Mouse (Mus musculus) common myeloid progenitor, adult 5-6 weeks (primary cell): ENCODE measurements around the gene Ube2q2. TPM values are rescaled to one million over a fixed set of nuclear protein-coding genes. Genes with fewer than 3 reads are reported as not detected.
"Not testable (repeated sequence)": the region's sequence is repeated elsewhere in the genome, so short reads cannot be mapped to it uniquely, and the experiment has no call there.

ENCODE experiments used
- ATAC-seq: replicated peaks from 2 replicates; pipeline ENCODE4 v1.8.0; 2016; ENCODE audit warnings: low read depth, mild to moderate bottlenecking, moderate TSS enrichment, inconsistent platforms; ENCODE audit not compliant: poor library complexity, severe bottlenecking
- total RNA-seq: library from RNA; stranded (forward); fragments of 200-1000, 187-1606 nt; gene quantifications from 2 replicates; pipeline ENCODE4 v1.2.3, GENCODE M21; 2017

Ube2q2 gene
- 49.5 and 59.2 TPM in 2 replicates for total RNA-seq

GRCm38 (mm10) chr9:55148854-55149498, at the start of gene Ube2q2:
Gene Ube2q2 (plus strand): TSS chr9:55148854.
- peak; percentile 55 for ATAC-seq

GRCm38 (mm10) chr9:55101117-55101516, 47.5 kb upstream of the Ube2q2 start:
- no peak for ATAC-seq

GRCm38 (mm10) chr9:55102186-55102835, 46.3 kb upstream of the Ube2q2 start:
- ATAC-seq: no peak

- no peak for ATAC-seq
These were observed 45.6 kb upstream of the Ube2q2 start for GRCm38 (mm10) chr9:55102931-55103630.

- ATAC-seq: peak; percentile 100
These were observed 38.4 kb upstream of the Ube2q2 start for GRCm38 (mm10) chr9:55110059-55110834.

GRCm38 (mm10) chr9:55110835-55111217, 37.8 kb upstream of the Ube2q2 start:
- ATAC-seq: not testable (repeated sequence)

GRCm38 (mm10) chr9:55114752-55115151, 33.9 kb upstream of the Ube2q2 start:
- ATAC-seq: no peak

- 0 out of 2 replicates have a peak, but pooled peaks have one; percentile 39 for ATAC-seq
These were observed 31.2 kb upstream of the Ube2q2 start for GRCm38 (mm10) chr9:55117293-55118055.

GRCm38 (mm10) chr9:55122586-55122985, 26.1 kb upstream of the Ube2q2 start:
- no peak for ATAC-seq

- ATAC-seq: peak; percentile 63
These were observed 22.9 kb upstream of the Ube2q2 start for GRCm38 (mm10) chr9:55125735-55126134.

- ATAC-seq: no peak
These were observed 22.4 kb upstream of the Ube2q2 start for GRCm38 (mm10) chr9:55126295-55126694.

- ATAC-seq: no peak
These were observed 16.8 kb upstream of the Ube2q2 start for GRCm38 (mm10) chr9:55131851-55132250.

- ATAC-seq: no peak
These were observed 12.1 kb upstream of the Ube2q2 start for GRCm38 (mm10) chr9:55136576-55136975.

- no peak for ATAC-seq
These were observed 11.5 kb upstream of the Ube2q2 start for GRCm38 (mm10) chr9:55137112-55137511.

GRCm38 (mm10) chr9:55139958-55140357, 8.7 kb upstream of the Ube2q2 start:
- ATAC-seq: no peak

GRCm38 (mm10) chr9:55149499-55150278, 1.0 kb downstream of the Ube2q2 start:
- ATAC-seq: peak; percentile 56

- ATAC-seq: no peak
These were observed 1.6 kb downstream of the Ube2q2 start for GRCm38 (mm10) chr9:55150279-55150726.

- no peak for ATAC-seq
These were observed 2.4 kb downstream of the Ube2q2 start for GRCm38 (mm10) chr9:55151096-55151495.

GRCm38 (mm10) chr9:55152935-55153334, 4.3 kb downstream of the Ube2q2 start:
- no peak for ATAC-seq
